Mouse (Mus musculus) spleen, adult 2 months (tissue): ENCODE data around the gene Dglucy. TPM values are rescaled to one million over a fixed set of nuclear protein-coding genes. Genes with fewer than 3 reads are reported as not detected.
A peak's percentile ranks its signal among the peaks of the same experiment; 100 is the strongest.

ENCODE experiments used
- DNase-seq, 2 experiments: peaks; one replicate each; pipeline versions ENCODE4 v3.0.0 to v3.0.0-alpha.2; 2012 to 2021; ENCODE audit warnings: low spot score in 2 of 2, low read depth in 1 of 2
- H3K27ac ChIP-seq: fragments of 200-500 bp; 2 replicates; pipeline ENCODE4 v1.5.1; 2012; ENCODE audit warnings: low read length, inconsistent platforms; ENCODE audit not compliant: insufficient read depth
- H3K27me3 ChIP-seq: fragments of 200-500 bp; 2 replicates; pipeline ENCODE4 v1.6.1; 2012; ENCODE audit warnings: mild to moderate bottlenecking, moderate library complexity, low read length, inconsistent platforms; ENCODE audit not compliant: control insufficient read depth, insufficient read depth
- H3K36me3 ChIP-seq: fragments of 200-500 bp; 2 replicates; pipeline ENCODE4 v1.6.1; 2012; ENCODE audit warnings: mild to moderate bottlenecking, low read length, inconsistent platforms; ENCODE audit not compliant: control insufficient read depth, insufficient read depth
- H3K4me1 ChIP-seq: fragments of 200-500 bp; 2 replicates; pipeline ENCODE4 v1.6.1; 2011; ENCODE audit warnings: inconsistent platforms; ENCODE audit not compliant: control insufficient read depth, insufficient read depth, insufficient read length
- H3K4me3 ChIP-seq: fragments of 200-500 bp; 2 replicates; pipeline ENCODE4 v1.5.1; 2011; ENCODE audit warnings: mild to moderate bottlenecking, inconsistent platforms; ENCODE audit not compliant: insufficient read depth, insufficient read length; ENCODE audit errors: extremely low read depth
- CTCF ChIP-seq: fragments of 200-500 bp; IDR thresholded peaks from 2 replicates; pipeline ENCODE4 v1.5.1; 2011; ENCODE audit warnings: mild to moderate bottlenecking, inconsistent platforms; ENCODE audit not compliant: insufficient read depth, insufficient read length, insufficient replicate concordance; ENCODE audit errors: extremely low read depth
- POLR2A ChIP-seq: fragments of 200-500 bp; IDR thresholded peaks from 2 replicates; pipeline ENCODE4 v1.6.1; 2011; ENCODE audit warnings: low read depth, low read length, inconsistent platforms
- WGBS: fragments of 180-500 bp; shearing (Covaris S2); methylation state at CpG from one replicate; pipeline ENCODE4 v1.1.7; 2018; 5-methylcytosine and 5-hydroxymethylcytosine counted together
- polyA plus RNA-seq: library from polyadenylated mRNA; depleted of rRNA; stranded (reverse); fragments of >200 nt; gene quantifications from 2 replicates; pipeline ENCODE4 v1.2.3, GENCODE M21; 2012

Gene Dglucy
- polyA plus RNA-seq, 1 experiment: 5.2 TPM

- no peaks in the 10 kb centered on the region; the same call in 1 of the 2 replicates for H3K4me1 ChIP-seq
- no peaks in the 10 kb centered on the region for H3K36me3 ChIP-seq
- 81% methylated on average over 3 of the region's 3 CpGs for WGBS
- no peak overlapping the region for H3K27ac ChIP-seq
- TF ChIP-seq POLR2A (no peak), CTCF (no peak)
- H3K4me3 ChIP-seq: no peak overlapping the region
- no peak for DNase-seq
- H3K27me3 ChIP-seq: no peaks in the 10 kb centered on the region
Observed at GRCm38 (mm10) chr12:100875553-100875952, 96.7 kb downstream of the Dglucy start.

DNA sequence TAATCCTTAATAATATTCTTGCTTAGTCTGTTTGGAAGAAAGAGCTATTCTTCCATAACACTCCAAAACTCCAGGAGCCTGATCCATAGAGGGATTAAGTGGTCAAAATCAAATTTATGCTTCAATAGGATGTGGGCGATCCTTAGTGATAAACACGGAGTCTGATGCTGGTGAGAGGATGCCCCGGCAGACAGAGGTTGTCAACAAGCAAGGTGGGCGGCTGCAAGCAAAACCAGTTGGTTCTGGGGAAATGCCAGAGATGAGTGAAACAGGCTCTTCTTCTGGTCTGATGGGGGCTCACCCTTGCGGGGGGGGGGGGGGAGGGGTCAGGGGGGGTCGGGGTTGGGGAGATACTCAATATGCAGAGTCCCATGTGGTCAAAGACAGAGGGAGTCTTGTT, 97.1 kb downstream of the Dglucy start:
- Histone ChIP-seq H3K27me3 (no peaks in the 10 kb centered on the region), H3K4me1 (no peaks in the 10 kb centered on the region; the same call in 1 of the 2 replicates), H3K36me3 (no peaks in the 10 kb centered on the region), H3K4me3 (no peak overlapping the region), H3K27ac (no peak overlapping the region)
- 77% methylated on average over 6 of the region's 6 CpGs for WGBS
- no peak for TF ChIP-seq POLR2A
- no peak for TF ChIP-seq CTCF
- DNase-seq: no peak

DNA sequence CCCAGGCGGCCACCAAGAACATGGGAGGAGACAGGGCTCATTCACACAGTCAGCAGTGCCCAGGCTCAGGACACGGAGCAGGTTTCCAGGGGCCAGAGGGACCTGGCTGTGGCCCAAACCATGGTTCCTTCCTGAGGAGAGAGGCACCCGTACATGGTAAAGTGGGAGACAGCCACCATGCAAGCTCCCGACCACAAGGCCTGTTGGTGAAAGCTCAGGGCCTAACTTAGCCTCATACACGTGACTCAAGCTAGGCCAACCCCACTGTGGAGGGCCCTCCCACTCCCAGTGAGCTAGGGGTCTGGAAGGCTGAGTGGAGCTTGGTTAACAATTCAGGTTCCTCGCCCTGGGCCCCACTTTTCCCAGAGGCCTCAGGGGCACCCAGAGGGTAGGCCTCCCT, 99.1 kb downstream of the Dglucy start:
- Histone ChIP-seq H3K4me3 (no peak overlapping the region), H3K27ac (no peak overlapping the region; the same call in 1 of the 2 replicates), H3K4me1 (no peaks in the 10 kb centered on the region; the same call in 1 of the 2 replicates), H3K36me3 (no peaks in the 10 kb centered on the region), H3K27me3 (no peaks in the 10 kb centered on the region)
- DNase-seq: no peak
- 43% methylated on average over 6 of the region's 6 CpGs for WGBS
- no peak for TF ChIP-seq POLR2A
- no peak for TF ChIP-seq CTCF

DNA sequence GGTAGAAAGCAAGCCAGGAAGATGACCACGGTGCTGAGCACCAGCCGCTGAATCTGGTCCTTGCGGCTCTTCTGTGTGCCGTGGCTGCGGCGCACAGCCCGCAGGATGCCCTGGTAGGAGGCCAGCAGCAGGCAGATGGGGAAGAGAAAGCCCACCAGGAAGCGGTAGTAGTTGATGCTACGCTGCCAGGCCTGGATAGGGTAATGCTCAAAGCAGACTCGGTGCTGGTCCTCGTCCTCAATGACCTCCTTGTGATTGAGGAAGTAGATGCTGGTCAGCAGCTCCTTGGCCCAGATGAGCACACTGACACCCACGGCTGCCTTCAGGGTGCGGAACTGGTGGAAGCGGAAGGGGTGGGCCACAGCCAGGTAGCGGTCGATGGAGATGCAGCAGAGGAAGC, 99.7 kb downstream of the Dglucy start:
- H3K36me3 ChIP-seq: no peaks in the 10 kb centered on the region
- H3K27ac ChIP-seq: no peak overlapping the region; the same call in 1 of the 2 replicates
- H3K4me3 ChIP-seq: no peak overlapping the region
- no peaks in the 10 kb centered on the region for H3K27me3 ChIP-seq
- WGBS: 70% methylated on average over 16 of the region's 16 CpGs
- TF ChIP-seq POLR2A (no peak), CTCF (no peak)
- DNase-seq: no peak
- H3K4me1 ChIP-seq: peaks cover 3% of the 10 kb centered on the region; the same call in 1 of the 2 replicates

- H3K27me3 ChIP-seq: no peaks in the 10 kb centered on the region
- 17% methylated on average over 7 of the region's 7 CpGs for WGBS
- no peak overlapping the region for H3K4me3 ChIP-seq
- TF ChIP-seq POLR2A (no peak), CTCF (no peak)
- peaks cover 5% of the 10 kb centered on the region; the same call in 1 of the 2 replicates for H3K4me1 ChIP-seq
- H3K27ac ChIP-seq: peak overlapping the region; percentile 51; the same call in 1 of the 2 replicates
- H3K36me3 ChIP-seq: no peaks in the 10 kb centered on the region
- peak; percentile 40 to 41 for DNase-seq
Observed at GRCm38 (mm10) chr12:100883168-100883567, 104.3 kb downstream of the Dglucy start.

- WGBS: 66% methylated on average over 3 of the region's 3 CpGs
- Histone ChIP-seq H3K27me3 (no peaks in the 10 kb centered on the region), H3K27ac (no peak overlapping the region), H3K36me3 (no peaks in the 10 kb centered on the region), H3K4me1 (peaks cover 5% of the 10 kb centered on the region; the same call in 1 of the 2 replicates), H3K4me3 (no peak overlapping the region)
- no peak for DNase-seq
- TF ChIP-seq POLR2A (no peak), CTCF (no peak)
Observed at GRCm38 (mm10) chr12:100885585-100885984, 106.7 kb downstream of the Dglucy start.

GRCm38 (mm10) chr12:100886877-100887276, 108.0 kb downstream of the Dglucy start:
- no peak for DNase-seq
- Histone ChIP-seq H3K36me3 (no peaks in the 10 kb centered on the region), H3K4me3 (peak overlapping the region; percentile 9; the same call in 1 of the 2 replicates), H3K27me3 (no peaks in the 10 kb centered on the region), H3K4me1 (peaks cover 5% of the 10 kb centered on the region; the same call in 1 of the 2 replicates), H3K27ac (peak overlapping the region; percentile 12; the same call in 1 of the 2 replicates)
- TF ChIP-seq CTCF (no peak), POLR2A (no peak)
- 88% methylated on average over 4 of the region's 4 CpGs for WGBS
